Mouse (Mus musculus) hindbrain, embryonic 13.5 days (tissue): ENCODE results near the gene Osmr. TPM values are rescaled to one million over a fixed set of nuclear protein-coding genes. Genes with fewer than 3 reads are reported as not detected.

Experiments used
- polyA plus RNA-seq: library from polyadenylated mRNA; unstranded; fragments of >200 nt; fragmentation: Nextera tagmentation; extraction: Ambion mirVana; gene quantifications from 2 replicates; pipeline ENCODE4 v1.2.1, GENCODE M21; 2015

The Osmr gene
- polyA plus RNA-seq, 1 experiment from 2014 or later, result 1.9 TPM

Other genes starting within 250 kb of the Osmr start
- gene Rictor, start 166.6 kb downstream of the Osmr start, polyA plus RNA-seq, result 58.0 and 60.6 TPM in 2 replicates
- gene Lifr, start 215.6 kb upstream of the Osmr start, polyA plus RNA-seq, result 17.2 and 19.1 TPM in 2 replicates